Mouse (Mus musculus) cerebellum, postnatal 4 days (tissue): ENCODE results near the gene Zfp709.
"Not testable (repeated sequence)": the region's sequence is repeated elsewhere in the genome, so short reads cannot be mapped to it uniquely, and the experiment has no call there.

Experiments used
- DNase-seq, 2 experiments: peaks; one replicate each; pipeline ENCODE4 v3.0.0; 2022; ENCODE audit warnings: low spot score in 2 of 2, mixed read lengths in 1 of 2

The Zfp709 gene

GRCm38 (mm10) chr8:71925791-71926190, 44.0 kb downstream of the Zfp709 start:
- no peak for DNase-seq

GRCm38 (mm10) chr8:71926551-71926950, 44.7 kb downstream of the Zfp709 start:
- DNase-seq, result no peak

- DNase-seq, result no peak
Measured at GRCm38 (mm10) chr8:71927779-71928178, 46.0 kb downstream of the Zfp709 start.

GRCm38 (mm10) chr8:71938037-71938436, 56.2 kb downstream of the Zfp709 start:
- not testable (repeated sequence) for DNase-seq

GRCm38 (mm10) chr8:71940293-71941208, 58.7 kb downstream of the Zfp709 start:
- no peak for DNase-seq

GRCm38 (mm10) chr8:71941776-71942175, 60.0 kb downstream of the Zfp709 start:
- no peak for DNase-seq
